Mouse (Mus musculus): Measurements from ENCODE around the gene Ap3b1. TPM values are rescaled to one million over a fixed set of nuclear protein-coding genes. Genes with fewer than 3 reads are reported as not detected.

Ap3b1 gene
- total and polyA plus RNA-seq, 3 experiments, result 46.0 to 113 (median 60.7) TPM

DNA sequence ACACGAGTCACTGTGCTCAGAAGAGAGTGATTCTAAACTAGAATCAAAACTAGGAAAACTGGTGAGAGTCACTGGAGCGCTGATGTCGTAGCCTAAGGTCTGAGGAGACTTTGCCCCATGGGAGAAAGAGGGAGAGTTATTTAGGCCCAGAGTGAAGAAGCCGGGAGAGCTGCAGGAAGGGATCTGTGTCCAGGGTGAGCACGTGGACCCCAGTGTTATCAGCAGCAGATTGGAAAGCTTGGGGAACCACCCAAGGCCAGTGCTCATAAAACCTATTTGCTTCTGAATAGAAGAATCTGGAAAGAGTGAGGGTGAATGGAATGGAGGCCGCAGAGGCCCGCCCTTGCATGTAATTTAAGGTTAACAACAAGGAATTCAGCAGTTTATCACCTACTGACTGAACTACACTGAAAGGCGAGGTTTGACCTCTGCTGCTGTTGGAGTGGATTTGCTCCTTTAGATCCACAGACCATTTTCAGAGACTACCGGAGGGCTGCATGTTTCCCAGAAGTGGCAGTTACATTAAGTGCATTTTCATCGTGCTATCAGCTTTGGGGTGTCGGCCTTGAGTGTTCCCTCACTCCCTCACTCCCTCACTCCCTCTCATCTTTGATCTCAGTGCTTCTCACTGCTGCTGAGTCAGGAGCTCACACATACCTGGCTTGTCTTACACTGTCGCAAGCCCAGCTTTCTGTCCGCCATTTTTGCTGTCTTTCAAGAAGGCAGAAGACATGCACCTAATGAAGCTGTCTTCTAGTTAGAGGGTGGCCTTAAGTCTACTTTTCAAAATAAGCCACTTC is 6.5 kb downstream of the Ap3b1 start:
- H3K79me2 ChIP-seq (replicated peaks; ENCODE audit: control insufficient read depth, extremely low read depth, insufficient read depth, poor library complexity, severe bottlenecking), result peaks cover 35% of the 10 kb centered on the region
- no peak overlapping the region for H3K9ac ChIP-seq (ENCODE audit: insufficient read depth, low read depth)
- H3K27me3 ChIP-seq (replicated peaks), result no peaks in the 10 kb centered on the region
- dilution Hi-C loops (cut with MboI; ENCODE audit: extremely low pct_ligation_motif_present, extremely low pct_unique_long_range_greater_than_20kb, low sequenced_read_pairs) (no loop called here), in situ Hi-C loops (cut with MboI; ENCODE audit: low pct_ligation_motif_present, low pct_unique_long_range_greater_than_20kb, low sequenced_read_pairs) (no loop called here)
- DNase-seq (ENCODE audit: extremely low read depth), result no peak
- H3K36me3 ChIP-seq (replicated peaks in 1 of 2; ENCODE audit: control insufficient read depth in 1 of 2, insufficient read depth in 1 of 2, low read length in 1 of 2), result peaks cover 6 to 80% of the 10 kb centered on the region in 2 experiments
- H3K27ac ChIP-seq (ENCODE audit: insufficient read depth, low read depth), result no peak overlapping the region
- H3K4me1 ChIP-seq (ENCODE audit: control insufficient read depth in 1 of 2, insufficient read depth in 2 of 2), result peaks cover 2 to 22% of the 10 kb centered on the region in 2 experiments; a peak in 1 of 4 replicates
- no peak overlapping the region for H3K4me2 ChIP-seq (ENCODE audit: insufficient read depth, low read depth, poor library complexity, severe bottlenecking)
- no peak for TF ChIP-seq GABPA (IDR thresholded peaks at IDR 0.05; ENCODE audit: insufficient replicate concordance, low read depth, low read length)
- TF ChIP-seq PAX5 (IDR thresholded peaks at IDR 0.05; ENCODE audit: low read length), result no peak
- no peak for TF ChIP-seq POLR2A (IDR thresholded peaks at IDR 0.05; ENCODE audit: low read depth, low read length)
- TF ChIP-seq JUN (IDR thresholded peaks at IDR 0.05; ENCODE audit: insufficient read depth, low read depth, low read length), result no peak
- TF ChIP-seq TCF12 (IDR thresholded peaks at IDR 0.05; ENCODE audit: low read depth, low read length), result no peak
- TF ChIP-seq MEF2A (IDR thresholded peaks at IDR 0.05; ENCODE audit: borderline replicate concordance, low read depth, low read length), result no peak
- H3K4me3 ChIP-seq (replicated peaks in 1 of 3; ENCODE audit: low read depth in 2 of 3, low read length in 2 of 3, poor library complexity in 1 of 3), result no peak overlapping the region
- H3K9me3 ChIP-seq (replicated peaks; ENCODE audit: low read length), result no peaks in the 10 kb centered on the region

DNA sequence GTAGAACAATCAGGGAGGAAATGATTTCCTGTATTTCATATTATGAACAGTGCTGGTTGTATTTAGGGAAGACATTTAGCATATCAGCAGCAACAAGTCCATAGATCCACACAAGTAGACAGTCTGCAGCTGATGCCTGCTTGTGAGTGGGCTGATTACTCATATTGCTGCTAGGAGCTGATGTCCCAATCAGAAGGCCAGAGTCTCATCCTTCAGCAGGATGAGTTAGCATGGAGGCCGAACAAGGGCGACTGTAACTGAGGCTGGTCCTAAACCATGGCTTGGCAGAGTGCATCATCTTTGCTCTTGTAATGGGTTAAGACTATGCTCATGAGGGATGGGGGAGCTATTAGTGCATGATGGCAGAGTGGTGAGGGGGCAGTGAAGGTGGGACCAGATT is 9.1 kb downstream of the Ap3b1 start:
- Histone ChIP-seq H3K9ac (ENCODE audit: insufficient read depth, low read depth) (no peak overlapping the region), H3K4me2 (ENCODE audit: insufficient read depth, low read depth, poor library complexity, severe bottlenecking) (no peak overlapping the region), H3K27me3 (replicated peaks) (no peaks in the 10 kb centered on the region), H3K4me3 (replicated peaks in 1 of 3; ENCODE audit: low read depth in 2 of 3, low read length in 2 of 3, poor library complexity in 1 of 3) (no peak overlapping the region), H3K9me3 (replicated peaks; ENCODE audit: low read length) (no peaks in the 10 kb centered on the region), H3K79me2 (replicated peaks; ENCODE audit: control insufficient read depth, extremely low read depth, insufficient read depth, poor library complexity, severe bottlenecking) (peaks cover 19% of the 10 kb centered on the region), H3K36me3 (replicated peaks in 1 of 2; ENCODE audit: control insufficient read depth in 1 of 2, insufficient read depth in 1 of 2, low read length in 1 of 2) (peaks cover 12 to 88% of the 10 kb centered on the region in 2 experiments), H3K27ac (ENCODE audit: insufficient read depth, low read depth) (no peak overlapping the region), H3K4me1 (ENCODE audit: control insufficient read depth in 1 of 2, insufficient read depth in 2 of 2) (peaks cover 2 to 15% of the 10 kb centered on the region in 2 experiments; a peak in 1 of 4 replicates)
- dilution Hi-C loops (cut with MboI; ENCODE audit: extremely low pct_ligation_motif_present, extremely low pct_unique_long_range_greater_than_20kb, low sequenced_read_pairs), result no loop called here
- DNase-seq (ENCODE audit: extremely low read depth), result no peak
- in situ Hi-C loops (cut with MboI; ENCODE audit: low pct_ligation_motif_present, low pct_unique_long_range_greater_than_20kb, low sequenced_read_pairs), result no loop called here
- TF ChIP-seq MAFK (IDR thresholded peaks at IDR 0.05; ENCODE audit: insufficient replicate concordance, low read length) (no peak), MAZ (IDR thresholded peaks at IDR 0.05; ENCODE audit: low read depth, low read length) (no peak), ZNF384 (IDR thresholded peaks at IDR 0.05; ENCODE audit: low read depth, low read length) (no peak), HCFC1 (IDR thresholded peaks at IDR 0.05; ENCODE audit: low read depth, low read length) (no peak), ZMIZ1 (IDR thresholded peaks at IDR 0.05; ENCODE audit: low read depth, low read length) (no peak), MEF2A (IDR thresholded peaks at IDR 0.05; ENCODE audit: borderline replicate concordance, low read depth, low read length) (no peak), CHD2 (IDR thresholded peaks at IDR 0.05; ENCODE audit: low read length) (no peak), ZC3H11A (IDR thresholded peaks at IDR 0.05; ENCODE audit: low read depth, low read length) (no peak), JUN (IDR thresholded peaks at IDR 0.05; ENCODE audit: insufficient read depth, low read depth, low read length) (no peak), TCF12 (IDR thresholded peaks at IDR 0.05; ENCODE audit: low read depth, low read length) (no peak), CTCF (conservative IDR thresholded peaks at IDR 0.05 in 1 of 2, IDR thresholded peaks at IDR 0.05 in 1 of 2; ENCODE audit: low read depth in 2 of 2, low read length in 2 of 2) (no peak), ETS1 (conservative IDR thresholded peaks at IDR 0.05; ENCODE audit: low read depth, low read length) (no peak), PAX5 (IDR thresholded peaks at IDR 0.05; ENCODE audit: low read length) (no peak), POLR2A (IDR thresholded peaks at IDR 0.05; ENCODE audit: low read depth, low read length) (no peak), BHLHE40 (IDR thresholded peaks at IDR 0.05; ENCODE audit: low read depth, low read length) (no peak), E2F4 (IDR thresholded peaks at IDR 0.05; ENCODE audit: insufficient replicate concordance, low read depth, low read length) (no peak)
